Mouse (Mus musculus) kidney, adult 2 months (tissue): ENCODE measurements around the gene Ahnak2.

Source experiments
- CTCF ChIP-seq: fragments of 200-500 bp; conservative IDR thresholded peaks from 2 replicates; pipeline ENCODE4 v1.5.1; 2011; ENCODE audit warnings: low read depth, mild to moderate bottlenecking, control low read depth, low read length, moderate library complexity, mixed read lengths; ENCODE audit not compliant: insufficient read depth, insufficient read length
- POLR2A ChIP-seq: fragments of 200-500 bp; IDR thresholded peaks from one replicate; pipeline ENCODE4 v1.6.1; 2011; ENCODE audit warnings: low read depth, low read length, control low read depth

DNA sequence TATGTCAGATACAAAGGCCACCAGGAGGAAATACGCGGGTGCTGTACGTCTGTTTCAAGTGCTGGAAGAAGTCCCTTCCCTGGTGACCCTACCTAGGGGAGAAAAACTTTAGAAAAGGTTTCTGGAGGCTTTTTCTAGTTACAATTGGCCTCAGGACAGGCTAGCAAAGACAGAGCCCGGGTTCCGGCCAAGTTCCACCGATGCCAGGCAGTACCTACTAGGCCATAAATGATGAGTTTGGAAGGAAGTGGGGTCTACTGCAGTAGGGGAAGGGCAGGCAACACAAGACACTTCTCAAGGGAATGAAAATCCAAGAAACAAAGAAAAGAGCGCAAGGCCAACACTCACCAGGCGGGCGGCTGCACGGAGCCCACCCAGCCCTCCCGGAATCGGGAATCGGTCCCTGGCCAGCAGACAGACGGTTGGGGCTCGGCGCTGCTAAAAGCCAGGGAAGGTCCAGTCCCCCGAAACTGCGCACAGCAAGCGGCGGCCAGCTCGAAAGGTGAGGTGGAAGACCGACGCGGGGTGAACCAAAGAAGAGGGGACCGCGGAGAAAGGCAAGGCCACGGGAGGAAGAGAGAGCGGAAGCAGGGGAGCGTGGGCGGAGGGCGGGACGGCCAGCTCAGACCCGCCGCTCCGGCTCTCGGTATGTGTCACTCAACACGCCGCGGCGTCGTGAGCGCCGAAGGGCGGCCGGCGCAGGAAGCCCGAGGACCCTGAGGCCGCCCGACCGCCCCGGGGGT, 26.2 kb upstream of the Ahnak2 start:
- TF ChIP-seq POLR2A, result no peak
- no peak for TF ChIP-seq CTCF
